Mouse (Mus musculus): ENCODE measurements at regions not wholly inside any gene's neighbourhood (a gene's known extent, or its start where the extent isn't known, plus 50 kb on each side); places are given as distances from the start of the nearest gene placed in this dataset.

- TF ChIP-seq POLR2A (IDR thresholded peaks at IDR 0.05; ENCODE audit: extremely low read depth, insufficient read depth, low read length) (no peak), CTCF (IDR thresholded peaks at IDR 0.05; ENCODE audit: low read depth, low read length) (no peak)
Measured at GRCm38 (mm10) chr12:77041141-77041540, 79.1 kb upstream of the Max start.
